Comparison of ENCODE assay signal across 8 mouse cellular contexts in genomic region chr8:45999784-46000705, GRCm38 (mm10). TPM values are rescaled to one million over a fixed set of nuclear protein-coding genes. Genes with fewer than 3 reads are reported as not detected.
DNase-seq lines count a peak whose midpoint lies in the region; ATAC-seq and TF ChIP-seq lines count a peak whose summit lies in the region.

No protein-coding gene starts in this region.

- H3K4me2 ChIP-seq in embryonic facial prominence, embryonic 15.5 days (replicated peaks), result peak overlapping the region; percentile 78
- H3K4me2 ChIP-seq in kidney, embryonic 14.5 days (replicated peaks; ENCODE audit: low read depth, low read length), result peak overlapping the region; percentile 64
- peak overlapping the region; percentile 84 for H3K4me2 ChIP-seq in limb, embryonic 15.5 days

- peak overlapping the region; percentile 83 for H3K27ac ChIP-seq in bone marrow, adult 2 months (ENCODE audit: control insufficient read depth, insufficient read depth, low read depth, low read length, poor library complexity)
- H3K27ac ChIP-seq in embryonic facial prominence, embryonic 15.5 days (replicated peaks), result peak overlapping the region; percentile 97
- H3K27ac ChIP-seq in kidney, embryonic 14.5 days (ENCODE audit: low read depth, low read length), result peak overlapping the region; percentile 95
- H3K27ac ChIP-seq in limb, embryonic 15.5 days, result peak overlapping the region; percentile 97

- whole genome bisulfite sequencing in bone marrow, adult 2 months, result 7% methylated on average over 55 of the region's 55 CpGs
- 4% methylated on average over 55 of the region's 55 CpGs for WGBS in embryonic facial prominence, embryonic 15.5 days
- WGBS in kidney, embryonic 14.5 days, result 5% methylated on average over 55 of the region's 55 CpGs
- WGBS in limb, embryonic 15.5 days, result 4% methylated on average over 55 of the region's 55 CpGs

- peak; percentile 99 for DNase-seq in 416B (ENCODE audit: low read depth)
- DNase-seq in heart, adult 9 months (ENCODE audit: low spot score in 2 of 2), result peak; percentile 100
- peak; percentile 92 to 95 for DNase-seq in monocyte, adult 2 months (ENCODE audit: low read depth in 1 of 2, low spot score in 2 of 2)
- DNase-seq in spleen, postnatal 36 days (ENCODE audit: low spot score in 2 of 2), result peak; percentile 99

- H3K9me3 ChIP-seq in embryonic facial prominence, embryonic 15.5 days (replicated peaks), result no peaks in the 10 kb centered on the region
- no peaks in the 10 kb centered on the region for H3K9me3 ChIP-seq in kidney, embryonic 14.5 days (ENCODE audit: control insufficient read depth, low read length)
- H3K9me3 ChIP-seq in limb, embryonic 15.5 days, result no peaks in the 10 kb centered on the region

- H3K27me3 ChIP-seq in embryonic facial prominence, embryonic 15.5 days, result no peaks in the 10 kb centered on the region
- no peaks in the 10 kb centered on the region for H3K27me3 ChIP-seq in kidney, embryonic 14.5 days (ENCODE audit: control insufficient read depth, insufficient read depth, low read length)
- H3K27me3 ChIP-seq in limb, embryonic 15.5 days, result no peaks in the 10 kb centered on the region

- peak; percentile 93 for TF ChIP-seq POLR2A in bone marrow, adult 2 months (IDR thresholded peaks at IDR 0.05; ENCODE audit: borderline replicate concordance, control insufficient read depth, low read depth, low read length)

- ATAC-seq in embryonic facial prominence, embryonic 15.5 days (ENCODE audit: insufficient number of reproducible peaks, low FRiP score, low TSS enrichment, low read depth), result peak; percentile 100
- peak; percentile 99 for ATAC-seq in kidney, embryonic 14.5 days (ENCODE audit: low FRiP score, low TSS enrichment)
- peak; percentile 99 for ATAC-seq in limb, embryonic 15.5 days (ENCODE audit: insufficient number of reproducible peaks, low FRiP score, low TSS enrichment, low read depth)

- H3K4me3 ChIP-seq in bone marrow, adult 2 months (replicated peaks; ENCODE audit: control insufficient read depth, low read depth, low read length), result peak overlapping the region; percentile 76
- H3K4me3 ChIP-seq in embryonic facial prominence, embryonic 15.5 days (replicated peaks), result peak overlapping the region; percentile 56
- H3K4me3 ChIP-seq in kidney, embryonic 14.5 days (ENCODE audit: low read length), result peak overlapping the region; percentile 43
- peak overlapping the region; percentile 56 for H3K4me3 ChIP-seq in limb, embryonic 15.5 days

- H3K9ac ChIP-seq in embryonic facial prominence, embryonic 15.5 days, result peak overlapping the region; percentile 67
- H3K9ac ChIP-seq in kidney, embryonic 14.5 days (ENCODE audit: low read depth, low read length), result peak overlapping the region; percentile 76
- H3K9ac ChIP-seq in limb, embryonic 15.5 days, result peak overlapping the region; percentile 71

- peaks cover 2% of the 10 kb centered on the region for H3K4me1 ChIP-seq in bone marrow, adult 2 months (ENCODE audit: control insufficient read depth, insufficient read depth, low read length)
- peaks cover 4% of the 10 kb centered on the region; the same call in 1 of the 2 replicates for H3K4me1 ChIP-seq in embryonic facial prominence, embryonic 15.5 days
- H3K4me1 ChIP-seq in kidney, embryonic 14.5 days (ENCODE audit: control insufficient read depth, insufficient read depth, low read length), result no peaks in the 10 kb centered on the region
- H3K4me1 ChIP-seq in limb, embryonic 15.5 days, result peaks cover 8% of the 10 kb centered on the region

- no peak for TF ChIP-seq CTCF in bone marrow, adult 2 months (IDR thresholded peaks at IDR 0.05; ENCODE audit: control insufficient read depth, insufficient read depth, low read length)

- peaks cover 21% of the 10 kb centered on the region for H3K36me3 ChIP-seq in embryonic facial prominence, embryonic 15.5 days
- H3K36me3 ChIP-seq in kidney, embryonic 14.5 days (ENCODE audit: control insufficient read depth, insufficient read depth, low read length), result peaks cover 22% of the 10 kb centered on the region
- peaks cover 22% of the 10 kb centered on the region for H3K36me3 ChIP-seq in limb, embryonic 15.5 days

RNA-seq across cellular contexts. Expression of gene Lrp2bp, which starts 0.9 kb away (rescaled TPM):
- not detected in 2 replicates for polyA plus RNA-seq in bone marrow, adult 2 months (2011; ENCODE audit: insufficient read depth, insufficient read length, low replicate concordance, missing spikeins)
- 0.72 and 1.3 TPM in 2 replicates for polyA plus RNA-seq in embryonic facial prominence, embryonic 15.5 days (2015; fragmentation: Nextera tagmentation; extraction: Ambion mirVana)
- polyA plus RNA-seq in kidney, embryonic 14.5 days (2014; fragmentation: Nextera tagmentation; extraction: Ambion mirVana), result 0.32 and 0.39 TPM in 2 replicates
- 0.33 and 0.57 TPM in 2 replicates for polyA plus RNA-seq in limb, embryonic 15.5 days (2015; fragmentation: Nextera tagmentation; extraction: Ambion mirVana)

RNA-seq across cellular contexts. Expression of gene Ankrd37, which starts 5.5 kb away (rescaled TPM):
- polyA plus RNA-seq in bone marrow, adult 2 months (2011; ENCODE audit: insufficient read depth, insufficient read length, low replicate concordance, missing spikeins), result 9.0 TPM in 1 of 2 replicates, not detected in the other
- polyA plus RNA-seq in embryonic facial prominence, embryonic 15.5 days (2015; fragmentation: Nextera tagmentation; extraction: Ambion mirVana), result 30.8 and 34.1 TPM in 2 replicates
- polyA plus RNA-seq in kidney, embryonic 14.5 days (2014; fragmentation: Nextera tagmentation; extraction: Ambion mirVana), result 17.9 and 25.4 TPM in 2 replicates
- 31.2 TPM in 2 replicates for polyA plus RNA-seq in limb, embryonic 15.5 days (2015; fragmentation: Nextera tagmentation; extraction: Ambion mirVana)

RNA-seq across cellular contexts. Expression of gene Ufsp2, which starts 24.7 kb away (rescaled TPM):
- 12.7 and 23.3 TPM in 2 replicates for polyA plus RNA-seq in bone marrow, adult 2 months (2011; ENCODE audit: insufficient read depth, insufficient read length, low replicate concordance, missing spikeins)
- 94.6 and 100 TPM in 2 replicates for polyA plus RNA-seq in embryonic facial prominence, embryonic 15.5 days (2015; fragmentation: Nextera tagmentation; extraction: Ambion mirVana)
- 74.1 and 74.9 TPM in 2 replicates for polyA plus RNA-seq in kidney, embryonic 14.5 days (2014; fragmentation: Nextera tagmentation; extraction: Ambion mirVana)
- 86.4 and 96.8 TPM in 2 replicates for polyA plus RNA-seq in limb, embryonic 15.5 days (2015; fragmentation: Nextera tagmentation; extraction: Ambion mirVana)

RNA-seq across cellular contexts. Expression of gene 1700029J07Rik, which starts 25.0 kb away (rescaled TPM):
- 0.54 and 3.3 TPM in 2 replicates for polyA plus RNA-seq in bone marrow, adult 2 months (2011; ENCODE audit: insufficient read depth, insufficient read length, low replicate concordance, missing spikeins)
- polyA plus RNA-seq in embryonic facial prominence, embryonic 15.5 days (2015; fragmentation: Nextera tagmentation; extraction: Ambion mirVana), result 9.2 and 11.0 TPM in 2 replicates
- polyA plus RNA-seq in kidney, embryonic 14.5 days (2014; fragmentation: Nextera tagmentation; extraction: Ambion mirVana), result 4.3 and 4.7 TPM in 2 replicates
- polyA plus RNA-seq in limb, embryonic 15.5 days (2015; fragmentation: Nextera tagmentation; extraction: Ambion mirVana), result 3.2 and 3.6 TPM in 2 replicates

Comparison
In these comparisons a context has a peak if more than half of its experiments do, and no peak if none do; other contexts are left out.
1. Peak in every context shown above with its lines: DNase-seq, ATAC-seq, H3K4me3 ChIP-seq and H3K27ac ChIP-seq.